Mouse (Mus musculus) embryo, embryonic 10.5 days (tissue): ENCODE measurements around the gene Oas1h.
"Not testable (repeated sequence)": the region's sequence is repeated elsewhere in the genome, so short reads cannot be mapped to it uniquely, and the experiment has no call there.

Experiments
- DNase-seq: peaks from one replicate; pipeline ENCODE4 v3.0.0-alpha.2; 2015; ENCODE audit warnings: low spot score

Gene Oas1h

DNA sequence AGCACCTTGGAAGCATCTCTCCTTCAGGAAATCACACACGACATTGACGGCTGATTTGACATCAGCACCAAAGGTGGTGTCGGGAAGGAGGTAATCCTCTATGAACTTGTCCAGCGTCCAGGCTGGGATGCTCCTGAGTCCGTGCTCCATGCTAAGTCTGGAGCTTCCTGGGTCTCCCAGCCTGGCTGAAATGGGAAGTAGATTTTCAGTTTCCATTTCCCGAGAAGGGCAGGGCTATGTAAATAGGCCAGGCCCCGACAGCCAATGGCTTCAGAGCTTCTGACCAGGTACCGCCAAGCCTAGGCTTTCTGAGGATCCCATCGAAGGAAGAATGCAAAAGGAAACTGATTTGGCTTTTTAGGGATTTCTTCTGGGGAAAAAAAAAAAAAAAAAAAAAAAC, 26.2 kb downstream of the Oas1h start, which contains the start of gene Oas1g:
TSS of gene Oas1g (minus strand) at position 201 of the 400 bp plus-strand sequence.
- DNase-seq = not testable (repeated sequence)

DNA sequence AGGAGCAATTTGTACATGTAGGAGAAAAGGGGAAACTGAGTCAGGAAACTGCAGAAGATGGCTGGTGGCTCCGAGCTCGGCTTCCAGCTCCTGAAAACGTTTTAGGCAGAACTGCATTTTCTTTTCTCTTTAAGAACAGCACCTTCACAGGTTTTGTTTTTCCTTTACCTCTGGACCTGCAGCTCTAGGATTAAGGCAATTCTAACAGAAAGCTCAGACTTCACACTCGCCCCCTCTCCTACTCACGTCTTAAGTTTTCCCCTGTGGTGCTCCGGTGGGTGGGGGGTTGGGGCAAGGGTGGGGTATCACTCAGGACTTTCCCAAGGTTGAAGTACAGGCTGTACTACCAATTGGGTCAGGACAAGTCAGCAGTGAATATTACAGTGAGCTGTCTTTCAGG, 26.6 kb downstream of the Oas1h start:
- no peak for DNase-seq

DNA sequence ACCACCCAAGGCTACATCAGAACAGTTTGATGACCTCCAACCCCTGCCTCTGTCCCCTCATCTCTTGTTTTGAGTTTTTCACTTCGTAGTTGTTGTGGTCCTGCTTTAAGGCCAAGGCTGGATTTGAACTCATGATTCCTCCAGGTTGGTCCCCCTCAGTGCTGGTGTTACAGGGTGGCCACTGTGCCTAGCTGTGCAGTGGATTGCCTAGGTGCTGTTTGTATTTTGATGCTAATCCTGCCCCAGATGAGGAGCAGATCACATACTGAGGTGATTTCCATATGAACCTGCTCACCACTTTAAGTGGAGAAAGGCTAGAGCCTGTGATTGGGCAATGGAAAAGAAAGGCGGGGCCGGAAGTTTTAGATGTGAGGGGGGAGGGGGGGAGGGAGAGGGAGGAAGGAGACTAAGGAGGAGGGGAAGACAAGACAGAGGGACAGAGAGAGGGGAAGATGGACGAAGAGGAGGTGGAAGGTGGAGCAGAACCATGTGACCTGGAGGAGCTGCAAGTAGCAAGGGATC, 27.1 kb downstream of the Oas1h start:
- not testable (repeated sequence) for DNase-seq

DNA sequence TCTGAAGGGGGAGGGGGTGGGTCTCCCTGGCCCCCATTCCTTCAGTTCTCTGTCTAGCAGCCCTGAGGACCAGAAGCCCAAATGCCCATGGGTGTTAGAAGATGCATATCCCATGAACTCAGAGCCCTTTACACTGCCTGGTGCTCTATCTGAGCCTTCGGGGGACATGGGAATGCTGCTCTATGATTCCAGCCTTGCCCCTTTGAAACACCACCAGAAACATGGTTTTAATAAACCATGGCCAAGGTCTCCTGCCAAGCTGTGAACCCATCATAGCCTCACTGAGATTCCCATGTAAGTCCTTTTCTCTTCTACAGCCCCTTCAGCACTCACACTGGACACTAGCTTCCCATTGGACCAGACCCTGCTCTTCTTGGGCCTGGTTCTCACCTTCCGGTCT, 28.8 kb downstream of the Oas1h start:
- DNase-seq = no peak

DNA sequence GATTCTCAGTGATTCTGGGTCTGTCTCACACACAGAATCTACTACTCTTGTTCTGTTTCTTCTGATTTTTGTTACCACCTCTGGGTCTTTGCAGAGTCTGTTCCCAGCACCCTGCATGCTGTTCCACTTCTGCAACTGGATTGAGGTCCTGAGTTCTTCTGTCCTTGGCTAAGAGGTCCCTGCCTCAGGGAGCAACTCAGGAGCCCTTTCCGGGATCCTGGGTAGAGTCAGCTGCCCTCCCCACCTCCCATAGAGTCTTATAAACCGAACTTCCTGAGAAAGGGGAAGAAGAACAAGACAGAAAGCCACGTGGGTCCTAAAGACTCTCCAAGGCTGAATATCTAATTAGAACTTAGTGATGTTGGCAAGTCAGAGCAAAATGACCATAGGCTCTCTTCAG, 29.8 kb downstream of the Oas1h start:
- DNase-seq = no peak

DNA sequence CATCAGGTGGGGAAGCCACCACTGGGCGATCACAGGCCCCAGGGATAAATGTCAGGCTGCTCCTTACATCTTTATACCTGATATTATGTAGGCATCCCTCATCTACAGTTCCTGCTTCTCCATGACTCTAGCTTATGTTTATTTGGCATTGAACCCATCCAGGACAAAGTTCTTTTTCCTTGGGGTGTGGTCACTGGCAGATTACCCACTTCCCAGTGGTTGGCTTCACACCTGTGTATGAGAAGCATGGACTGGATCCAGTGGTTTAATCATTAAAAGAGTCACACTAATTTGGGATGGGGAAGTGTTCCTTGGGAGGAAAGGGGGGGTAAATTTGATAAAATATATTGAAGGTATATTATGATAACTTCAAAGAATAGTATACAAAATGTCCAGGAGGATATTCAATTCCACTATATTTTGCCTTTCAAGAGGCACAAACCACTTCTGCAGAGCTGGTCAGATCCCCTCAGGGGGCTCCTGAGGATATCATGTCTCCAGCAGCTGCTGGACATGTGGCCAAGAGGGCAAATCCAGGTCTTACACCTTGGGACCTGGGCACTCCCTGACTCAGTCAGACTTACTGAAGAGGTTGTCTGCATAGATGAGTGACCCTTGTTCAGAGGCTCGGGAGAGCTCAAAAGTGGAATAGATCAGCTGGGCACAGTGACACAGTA, 30.5 kb downstream of the Oas1h start:
- DNase-seq = not testable (repeated sequence)

DNA sequence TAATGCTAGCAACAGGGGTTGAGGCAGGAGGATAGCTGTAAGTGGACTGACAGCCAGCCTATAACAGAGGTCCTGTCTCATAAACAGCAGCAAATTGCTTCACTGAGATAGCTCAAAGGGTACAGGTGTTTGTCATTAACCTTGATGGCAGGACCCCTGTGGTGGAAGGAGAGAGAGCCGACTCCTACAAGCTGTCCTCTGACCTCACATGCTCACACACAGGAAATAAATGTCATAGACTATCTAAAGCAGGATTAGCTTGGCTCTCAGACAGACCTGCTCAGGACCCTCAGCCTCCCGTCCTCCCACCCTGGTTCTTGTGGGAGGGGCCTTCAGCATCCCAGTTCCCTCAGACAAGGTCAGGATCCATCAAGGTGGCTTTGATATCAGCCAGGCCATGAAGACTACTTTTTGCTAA, 31.0 kb downstream of the Oas1h start:
- DNase-seq = peak; percentile 25

DNA sequence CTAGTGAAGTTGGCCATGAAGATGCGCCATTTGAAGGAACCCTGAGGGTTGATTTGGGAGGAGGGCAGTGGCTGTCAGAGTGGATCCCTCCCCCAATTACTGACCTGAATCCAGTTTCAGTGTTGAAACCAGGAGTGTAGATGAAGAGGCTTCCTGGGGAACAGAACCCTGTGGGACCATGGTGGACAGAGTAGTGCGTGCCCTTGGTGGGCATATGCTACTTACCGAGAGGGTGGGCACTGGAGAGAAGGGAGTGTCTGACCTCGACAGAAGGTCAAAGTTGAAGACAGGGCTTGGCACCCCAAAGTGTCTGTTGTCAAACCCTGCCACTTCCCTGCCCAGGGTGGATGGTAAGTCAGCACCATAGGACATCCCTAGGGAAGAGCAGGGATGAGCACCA, 32.6 kb downstream of the Oas1h start:
- DNase-seq = not testable (repeated sequence)

DNA sequence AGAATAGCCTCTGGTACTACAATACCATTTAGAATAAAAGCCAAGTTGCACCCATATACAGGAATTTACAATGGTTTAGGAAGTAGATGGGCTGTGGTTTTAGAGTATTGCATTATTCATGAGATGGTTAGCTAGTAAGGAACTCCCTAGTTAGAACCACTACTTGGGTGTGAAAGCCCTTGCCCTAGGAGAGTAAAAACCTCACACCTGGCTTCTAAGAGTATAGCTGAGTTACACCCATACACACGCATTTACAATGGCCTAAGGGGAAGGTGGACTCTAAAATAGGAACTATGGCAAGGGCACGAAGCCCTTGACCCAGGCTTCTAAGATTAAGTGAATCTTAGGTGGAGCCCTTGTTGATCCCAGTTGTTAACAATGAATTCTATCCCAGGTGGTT, 33.5 kb downstream of the Oas1h start:
- DNase-seq = not testable (repeated sequence)

DNA sequence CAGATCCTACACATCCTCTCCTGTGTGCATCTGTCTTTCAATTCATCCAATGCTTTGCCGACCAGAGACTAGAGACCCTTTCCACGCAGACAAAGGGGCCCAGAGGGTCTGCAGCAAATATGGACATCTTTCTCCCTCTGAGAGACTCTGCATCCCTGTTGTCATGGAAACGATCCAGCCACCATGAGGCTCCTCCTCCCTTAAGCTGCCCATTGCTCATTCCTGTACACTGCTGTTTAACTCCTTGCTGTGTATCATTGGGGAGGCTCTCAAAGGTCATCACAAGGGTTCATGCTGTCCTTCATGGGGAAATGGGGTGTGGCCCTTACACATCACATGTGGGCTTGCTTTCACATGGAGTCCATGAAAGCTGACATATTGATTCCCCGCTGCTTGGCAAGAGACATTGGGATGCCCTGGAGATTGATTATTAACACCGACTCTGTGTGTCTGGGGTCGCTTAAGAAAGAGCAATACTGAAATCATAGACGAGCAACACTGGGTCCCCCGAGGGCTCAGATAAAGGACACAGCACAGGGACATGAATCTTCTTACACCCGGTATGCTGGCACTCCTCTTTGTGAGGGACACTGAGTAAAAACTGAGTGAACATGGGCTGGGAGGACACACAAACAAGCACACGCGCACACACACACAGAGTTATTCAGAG, 34.1 kb downstream of the Oas1h start:
- DNase-seq = no peak

DNA sequence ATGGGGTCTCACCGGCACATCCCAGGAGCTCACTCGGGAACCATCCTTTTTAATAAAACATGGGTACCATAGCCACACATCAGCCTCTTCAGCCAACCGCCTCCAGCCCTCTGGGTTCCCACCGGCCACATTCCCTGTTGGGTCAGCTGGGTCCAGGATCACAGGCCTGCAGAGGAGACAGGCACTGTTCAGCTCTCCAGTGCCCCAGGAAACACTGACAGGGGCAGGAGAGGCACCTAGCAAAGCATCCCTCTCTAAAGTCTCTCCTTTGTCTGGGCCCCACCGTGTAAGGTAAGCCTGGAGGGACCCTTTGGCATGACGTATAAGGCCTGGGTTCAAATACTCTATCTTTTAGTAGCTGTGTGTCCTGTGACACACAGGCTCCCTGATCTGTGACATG, 37.1 kb downstream of the Oas1h start:
- no peak for DNase-seq

DNA sequence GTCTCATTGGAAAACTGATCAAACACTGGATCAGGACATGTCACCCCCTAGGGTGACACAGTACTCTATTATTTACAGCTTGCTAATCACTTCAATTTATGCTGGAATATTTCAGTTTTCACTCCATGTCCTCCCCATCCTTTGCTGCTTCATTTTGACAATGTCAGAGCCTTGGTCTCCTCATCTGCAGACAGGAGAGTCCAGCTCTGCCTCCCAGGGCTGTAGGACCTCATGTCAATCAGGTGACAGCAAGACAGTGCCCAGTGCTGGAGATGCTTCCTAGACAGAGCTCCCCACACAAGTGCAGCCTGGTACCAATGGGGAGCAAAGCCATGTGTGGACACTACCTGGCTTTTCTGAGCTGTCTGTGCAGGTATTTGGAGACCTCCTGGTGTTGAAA, 37.5 kb downstream of the Oas1h start:
- DNase-seq = no peak

DNA sequence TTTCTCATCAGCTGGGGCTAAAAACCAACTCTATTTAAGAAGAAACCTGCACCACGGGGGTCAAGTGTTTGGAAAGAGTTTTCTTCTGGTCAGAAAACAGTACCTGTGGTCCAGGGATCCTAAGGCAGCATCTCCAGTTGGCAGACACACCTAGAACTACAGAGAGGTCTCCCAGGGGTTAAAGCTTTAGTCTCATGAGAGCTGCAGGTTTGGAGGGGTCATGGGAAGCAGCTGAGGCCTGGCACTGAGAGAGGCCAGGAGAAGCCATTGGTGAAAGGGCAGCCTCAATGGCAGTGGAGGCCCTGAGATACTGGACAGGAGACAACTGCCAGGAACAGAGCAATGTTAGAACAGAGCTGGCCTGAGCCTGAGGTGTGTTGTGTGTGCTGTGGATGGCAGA, 39.4 kb downstream of the Oas1h start:
- no peak for DNase-seq

DNA sequence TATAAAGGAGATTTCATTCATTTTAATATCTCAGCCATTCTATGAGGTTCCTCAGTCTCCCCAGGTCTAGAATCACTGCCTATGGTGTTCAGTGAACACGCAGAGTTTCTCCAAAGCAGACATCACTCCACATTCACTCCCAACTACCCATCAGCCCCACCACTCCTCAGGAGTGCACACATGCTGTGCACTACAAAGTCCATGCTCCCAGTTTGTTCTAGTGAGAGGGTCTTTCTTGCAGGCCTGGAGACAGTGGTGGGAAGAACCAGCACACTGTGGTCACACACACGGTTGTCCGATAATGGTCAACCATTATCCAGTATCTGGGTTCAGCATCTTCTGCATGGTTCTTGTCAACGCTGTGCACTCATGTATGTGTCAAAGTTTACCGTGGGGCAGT, 40.8 kb downstream of the Oas1h start:
- DNase-seq = no peak

DNA sequence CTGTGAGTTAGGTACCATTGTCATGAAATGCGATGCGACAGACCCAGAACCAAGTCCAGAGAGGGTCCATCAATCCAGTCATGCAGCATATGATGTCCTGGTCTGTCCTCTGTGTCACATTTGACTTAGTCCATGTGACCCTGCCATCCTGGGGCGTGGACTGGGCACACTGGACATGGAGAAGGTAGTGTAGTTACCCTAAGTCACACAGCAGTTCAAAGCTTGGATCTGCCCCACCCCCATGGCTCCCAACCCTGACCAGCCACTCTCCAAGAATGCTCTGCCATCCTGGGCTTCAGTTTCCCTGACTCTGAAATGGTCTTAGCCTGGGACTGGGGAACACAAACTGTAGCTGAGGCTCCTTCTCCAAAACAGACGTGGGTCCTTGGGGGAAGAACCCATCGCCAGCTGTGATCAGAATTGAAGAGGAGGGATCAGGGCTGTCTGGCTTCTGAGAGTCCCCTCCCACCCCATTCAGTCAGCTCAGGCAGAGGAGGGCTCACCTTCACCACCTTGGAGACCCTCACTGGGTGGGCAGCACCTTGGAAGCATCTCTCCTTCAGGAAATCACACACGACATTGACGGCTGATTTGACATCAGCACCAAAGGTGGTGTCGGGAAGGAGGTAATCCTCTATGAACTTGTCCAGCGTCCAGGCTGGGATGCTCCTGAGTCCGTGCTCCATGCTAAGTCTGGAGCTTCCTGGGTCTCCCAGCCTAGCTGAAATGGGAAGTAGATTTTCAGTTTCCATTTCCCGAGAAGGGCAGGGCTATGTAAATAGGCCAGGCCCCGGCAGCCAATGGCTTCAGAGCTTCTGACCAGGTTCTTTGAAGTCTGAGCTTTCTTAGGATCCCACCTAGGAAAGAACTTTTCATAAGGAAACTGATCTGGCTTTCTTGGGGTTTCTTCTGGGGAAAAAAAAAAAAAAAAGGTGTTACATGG, 45.8 kb downstream of the Oas1h start, which contains the start of gene Oas1a:
TSS of gene Oas1a (minus strand) at position 731 of the 943 bp plus-strand sequence.
- DNase-seq = peak; percentile 37

DNA sequence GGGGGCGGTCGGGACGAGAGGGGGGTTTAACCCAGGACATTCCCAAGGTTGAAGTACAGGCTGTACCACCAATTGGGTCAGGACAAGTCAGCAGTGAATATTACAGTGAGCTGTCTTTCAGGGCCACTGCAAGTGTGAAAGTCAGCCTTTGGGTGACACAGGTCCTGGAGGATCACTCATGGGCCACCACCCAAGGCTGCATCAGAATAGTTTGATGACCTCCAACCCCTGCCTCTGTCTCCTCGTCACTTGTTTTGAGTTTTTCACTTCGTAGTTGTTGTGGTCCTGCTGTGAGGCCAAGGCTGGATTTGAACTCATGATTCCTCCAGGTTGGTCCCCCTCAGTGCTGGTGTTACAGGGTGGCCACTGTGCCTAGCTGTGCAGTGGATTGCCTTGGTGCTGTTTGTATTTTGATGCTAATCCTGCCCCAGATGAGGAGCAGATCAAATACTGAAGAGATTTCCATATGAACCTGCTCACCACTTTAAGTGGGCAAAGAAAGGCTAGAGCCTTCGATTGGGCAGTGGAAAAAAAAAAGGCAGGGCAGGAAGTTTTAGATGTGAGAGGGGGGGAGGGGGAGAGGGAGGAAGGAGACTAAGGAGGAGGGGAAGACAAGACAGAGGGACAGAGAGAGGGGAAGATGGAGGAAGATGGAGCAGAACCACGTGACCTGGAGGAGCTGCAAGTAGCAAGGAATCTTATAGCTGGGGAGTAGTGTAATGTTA, 47.1 kb downstream of the Oas1h start:
- DNase-seq = no peak

DNA sequence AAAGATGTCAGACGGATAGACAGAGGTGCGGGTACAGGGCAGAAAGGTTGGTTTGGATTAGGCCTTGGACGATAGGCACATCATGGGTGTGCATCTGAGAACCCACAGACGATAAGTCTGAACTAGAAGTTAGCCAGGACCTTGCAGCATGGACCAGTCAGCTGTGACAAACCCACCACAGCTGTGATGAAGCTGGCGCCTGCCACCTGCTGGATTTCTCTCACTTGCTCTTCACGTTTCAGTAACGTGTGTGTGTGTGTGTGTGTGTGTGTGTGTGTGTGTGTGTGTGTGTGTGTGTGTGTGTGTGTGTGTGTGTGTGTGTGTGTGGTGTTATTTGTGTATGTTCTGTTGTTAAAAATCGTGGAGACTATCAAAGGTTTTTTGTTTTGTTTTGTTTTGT, 53.0 kb downstream of the Oas1h start, which contains the start of gene Oas1d:
TSS of gene Oas1d (plus strand) at position 333 of the 400 bp plus-strand sequence.
- DNase-seq = not testable (repeated sequence)

DNA sequence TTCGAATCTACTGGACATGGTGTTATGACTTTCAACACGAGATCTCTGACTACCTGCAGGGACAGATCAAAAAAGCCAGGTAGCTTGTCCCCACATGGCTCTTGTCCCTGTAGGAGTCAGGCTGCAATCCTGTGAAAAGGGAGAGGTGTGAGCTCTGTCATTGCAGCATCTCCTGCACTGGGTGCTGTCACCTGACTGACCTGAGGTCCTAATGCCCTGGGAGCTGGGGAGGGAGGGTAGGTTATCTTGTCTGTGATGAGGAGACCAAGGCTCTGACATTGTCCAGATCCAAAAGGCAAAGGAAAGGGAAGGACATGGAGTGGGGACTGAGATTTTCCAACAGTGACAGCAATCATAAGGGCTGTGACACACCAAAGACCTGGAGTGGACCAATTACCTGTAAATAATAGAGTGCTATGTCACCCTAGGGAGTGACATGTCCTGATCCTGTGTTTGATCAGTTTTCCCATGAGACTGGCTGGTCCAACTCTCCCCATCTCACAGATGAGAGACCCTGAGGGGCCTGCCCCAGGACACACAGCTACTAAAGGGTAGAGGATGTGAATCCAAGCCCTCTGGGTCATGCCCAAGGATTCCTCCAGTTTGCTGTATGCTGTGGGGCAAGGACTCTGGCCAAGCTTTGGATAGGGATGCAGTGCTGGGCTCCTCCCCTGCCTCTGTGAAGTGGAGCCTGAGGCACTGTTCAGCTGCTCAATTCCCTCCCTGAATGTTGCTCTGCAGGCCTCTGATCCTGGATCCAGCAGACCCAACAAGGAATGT, 58.1 kb downstream of the Oas1h start:
- DNase-seq = not testable (repeated sequence)

DNA sequence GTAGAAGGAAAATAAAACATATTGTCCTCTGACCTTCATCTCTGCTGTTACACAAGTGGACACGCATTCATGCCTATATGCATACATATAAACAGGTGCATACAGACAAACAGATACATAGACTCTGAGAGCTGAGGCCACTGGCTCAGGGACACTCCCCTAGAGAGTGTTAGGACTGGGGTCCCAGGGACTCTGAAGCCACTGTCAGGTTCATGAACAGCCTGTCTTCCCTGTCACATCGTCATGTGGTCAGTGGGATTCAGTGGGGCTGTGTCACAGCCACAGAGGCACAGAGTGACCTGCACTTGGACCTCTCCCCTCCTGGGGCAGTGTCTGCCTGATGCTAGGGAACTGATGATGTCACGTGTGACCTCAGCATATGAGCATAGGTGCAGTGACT, 59.1 kb downstream of the Oas1h start:
- no peak for DNase-seq
